Mouse (Mus musculus) layer of hippocampus, adult 18-20 months (tissue): ENCODE data around the gene Prss36. TPM values are rescaled to one million over a fixed set of nuclear protein-coding genes. Genes with fewer than 3 reads are reported as not detected.
"Not testable (repeated sequence)": the region's sequence is repeated elsewhere in the genome, so short reads cannot be mapped to it uniquely, and the experiment has no call there.

ENCODE experiments used
- DNase-seq, 2 experiments: peaks; one replicate each; pipeline ENCODE4 v3.0.0; 2022; ENCODE audit warnings: low spot score in 2 of 2
- long read RNA-seq: library from polyadenylated mRNA; stranded (forward); transcript quantifications from one replicate; pipeline ENCODE4 v2.0.0, GENCODE M21; 2021
- total RNA-seq, 2 experiments: library from RNA; stranded (reverse); gene quantifications; 2 replicates each; pipeline ENCODE4 v1.2.3; 2021

Gene Prss36
- total RNA-seq: 10 to 100 TPM; 10.3 to 10.5 TPM
- long read RNA-seq, partial matches to known transcripts: 3 of 11 reads
- long read RNA-seq, other reads (novel, unspliced or antisense): 7 of 11 reads

GRCm38 (mm10) chr7:127946470-127947023, at the start of gene Prss36:
Gene Prss36, minus strand, starts transcription at chr7:127946725.
- DNase-seq: no peak

- DNase-seq: peak; percentile 16 to 26
Observed at GRCm38 (mm10) chr7:127993341-127993977, 46.9 kb upstream of the Prss36 start, which contains the start of gene Pycard. Gene Pycard, minus strand, starts transcription at chr7:127993867.

- no peak for DNase-seq
Observed at GRCm38 (mm10) chr7:127992488-127993340, 46.2 kb upstream of the Prss36 start.

- DNase-seq: peak; percentile 18 to 81
Observed at GRCm38 (mm10) chr7:127991643-127992487, 45.3 kb upstream of the Prss36 start.

- no peak for DNase-seq
Observed at GRCm38 (mm10) chr7:127988904-127989303, 42.4 kb upstream of the Prss36 start.

GRCm38 (mm10) chr7:127980606-127981005, 34.1 kb upstream of the Prss36 start:
- no peak for DNase-seq

- DNase-seq: no peak
Observed at GRCm38 (mm10) chr7:127978856-127979255, 32.3 kb upstream of the Prss36 start.

GRCm38 (mm10) chr7:127974413-127974930, 27.9 kb upstream of the Prss36 start:
- DNase-seq: no peak

- peak; percentile 71 to 81 for DNase-seq
Observed at GRCm38 (mm10) chr7:127967922-127968828, 21.6 kb upstream of the Prss36 start.

GRCm38 (mm10) chr7:127967004-127967921, 20.7 kb upstream of the Prss36 start, which contains the start of gene Fus:
Gene Fus, plus strand, starts transcription at chr7:127967457.
- peak; percentile 92 to 95 for DNase-seq

- peak in 1 of 2 experiments; percentile 8 for DNase-seq
Observed at GRCm38 (mm10) chr7:127966371-127966918, 19.9 kb upstream of the Prss36 start.

- no peak for DNase-seq
Observed at GRCm38 (mm10) chr7:127959364-127959763, 12.8 kb upstream of the Prss36 start.

GRCm38 (mm10) chr7:127952864-127953581, 6.5 kb upstream of the Prss36 start:
- DNase-seq: no peak

- no peak for DNase-seq
Observed at GRCm38 (mm10) chr7:127944614-127945013, 1.9 kb downstream of the Prss36 start.

GRCm38 (mm10) chr7:127942097-127942496, 4.4 kb downstream of the Prss36 start:
- not testable (repeated sequence) for DNase-seq

- DNase-seq: no peak
Observed at GRCm38 (mm10) chr7:127936216-127936884, 10.2 kb downstream of the Prss36 start.

- DNase-seq: no peak
Observed at GRCm38 (mm10) chr7:127935748-127936159, 10.8 kb downstream of the Prss36 start.
